Mouse (Mus musculus): ENCODE measurements at regions not wholly inside any gene's neighbourhood (a gene's known extent, or its start where the extent isn't known, plus 50 kb on each side); places are given as distances from the start of the nearest gene placed in this dataset.

DNA sequence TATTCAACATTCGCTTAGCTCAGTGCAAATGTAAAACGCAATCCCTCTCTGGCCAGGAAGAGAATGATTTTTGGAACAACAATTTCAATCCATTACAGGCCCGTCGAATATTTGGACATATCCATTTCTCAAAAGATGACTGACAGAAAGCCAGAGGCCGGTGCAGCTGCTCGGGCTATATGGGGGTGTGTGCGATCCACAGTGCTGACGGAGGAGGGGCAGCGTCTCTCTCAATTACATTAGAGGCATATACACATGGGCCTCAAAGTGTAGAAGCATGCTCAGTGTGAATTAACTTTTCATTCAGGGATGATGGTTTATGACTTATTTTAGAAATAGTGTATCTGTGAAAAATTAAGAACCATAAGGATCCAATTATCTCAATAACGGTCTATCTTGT lies 483.4 kb upstream of the Cdh4 start:
- TF ChIP-seq POLR2A (IDR thresholded peaks at IDR 0.05; ENCODE audit: extremely low read depth, insufficient read depth, low read length) (no peak), CTCF (IDR thresholded peaks at IDR 0.05; ENCODE audit: extremely low read depth, insufficient read depth, low read length) (no peak)
- peaks cover 3% of the 10 kb centered on the region; the same call in 1 of the 2 replicates for H3K4me1 ChIP-seq (ENCODE audit: control insufficient read depth, insufficient read depth, low read length)
- H3K27ac ChIP-seq (ENCODE audit: insufficient read depth, low read length), result no peak overlapping the region
- no peak overlapping the region for H3K4me3 ChIP-seq (ENCODE audit: insufficient read depth, low read length)

DNA sequence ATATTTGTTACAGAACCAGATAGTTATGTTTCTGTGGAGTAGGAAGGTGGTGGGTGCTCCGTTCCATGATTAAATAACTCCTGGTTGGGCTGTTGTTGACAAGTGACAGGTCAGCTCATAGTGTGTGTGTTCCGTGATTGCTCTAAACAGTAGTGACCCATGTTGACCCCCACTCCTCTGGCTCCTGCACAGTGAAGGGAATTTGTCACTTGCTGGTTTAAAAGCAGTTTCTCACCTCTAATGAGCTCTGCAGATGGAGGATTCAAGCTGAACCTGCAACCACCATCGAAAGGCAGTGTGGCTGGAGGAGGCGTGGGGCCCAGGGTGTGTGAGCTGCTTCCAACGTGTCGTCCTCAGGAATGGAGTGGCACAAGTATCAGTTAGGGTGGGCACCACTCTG lies 482.6 kb upstream of the Cdh4 start:
- no peak overlapping the region for H3K27ac ChIP-seq (ENCODE audit: insufficient read depth, low read length)
- H3K4me1 ChIP-seq (ENCODE audit: control insufficient read depth, insufficient read depth, low read length), result no peaks in the 10 kb centered on the region
- no peak for TF ChIP-seq CTCF (IDR thresholded peaks at IDR 0.05; ENCODE audit: extremely low read depth, insufficient read depth, low read length)
- TF ChIP-seq POLR2A (IDR thresholded peaks at IDR 0.05; ENCODE audit: extremely low read depth, insufficient read depth, low read length), result no peak
- H3K4me3 ChIP-seq (ENCODE audit: insufficient read depth, low read length), result no peak overlapping the region

DNA sequence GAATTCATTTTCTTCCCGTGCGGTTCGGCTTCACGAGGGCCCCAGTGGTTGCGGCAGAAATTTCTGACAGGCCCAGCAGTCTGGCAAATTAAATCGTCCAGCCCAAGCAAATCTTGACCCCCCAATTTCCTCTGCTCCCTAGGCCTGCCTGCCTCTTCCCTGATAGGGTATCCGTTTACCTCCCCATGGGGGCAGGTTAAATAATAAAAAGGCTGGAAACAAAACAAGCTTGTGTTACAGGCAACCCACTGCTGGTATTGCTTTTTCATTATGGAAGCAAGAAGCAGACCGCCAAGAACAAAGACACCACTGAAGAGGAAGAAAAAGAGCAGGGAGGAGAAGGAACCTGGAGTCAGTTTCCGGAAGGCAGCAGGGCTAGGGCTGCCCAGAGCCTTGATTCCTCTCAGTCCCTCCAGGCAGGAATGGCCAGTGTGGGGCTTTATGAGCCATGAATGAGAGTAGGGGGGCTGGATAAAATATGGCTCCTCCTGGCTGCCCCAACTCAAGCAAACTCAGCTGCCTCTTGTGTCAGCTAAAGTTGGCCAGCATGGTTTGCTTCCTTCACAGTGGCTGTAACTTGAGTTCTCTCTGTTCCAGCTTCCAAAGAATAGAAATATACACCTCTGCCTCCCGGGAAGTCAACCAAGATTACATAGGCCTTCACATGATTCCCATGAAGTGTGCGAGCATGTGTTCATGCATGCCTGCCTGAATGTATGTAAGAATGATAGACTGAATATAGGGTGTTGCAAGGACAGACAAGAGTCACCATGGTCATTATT lies 474.5 kb upstream of the Cdh4 start:
- Histone ChIP-seq H3K4me3 (ENCODE audit: insufficient read depth, low read length) (no peak overlapping the region), H3K4me1 (ENCODE audit: control insufficient read depth, insufficient read depth, low read length) (no peaks in the 10 kb centered on the region), H3K27ac (ENCODE audit: insufficient read depth, low read length) (no peak overlapping the region)
- TF ChIP-seq POLR2A (IDR thresholded peaks at IDR 0.05; ENCODE audit: extremely low read depth, insufficient read depth, low read length) (no peak), CTCF (IDR thresholded peaks at IDR 0.05; ENCODE audit: extremely low read depth, insufficient read depth, low read length) (no peak)

DNA sequence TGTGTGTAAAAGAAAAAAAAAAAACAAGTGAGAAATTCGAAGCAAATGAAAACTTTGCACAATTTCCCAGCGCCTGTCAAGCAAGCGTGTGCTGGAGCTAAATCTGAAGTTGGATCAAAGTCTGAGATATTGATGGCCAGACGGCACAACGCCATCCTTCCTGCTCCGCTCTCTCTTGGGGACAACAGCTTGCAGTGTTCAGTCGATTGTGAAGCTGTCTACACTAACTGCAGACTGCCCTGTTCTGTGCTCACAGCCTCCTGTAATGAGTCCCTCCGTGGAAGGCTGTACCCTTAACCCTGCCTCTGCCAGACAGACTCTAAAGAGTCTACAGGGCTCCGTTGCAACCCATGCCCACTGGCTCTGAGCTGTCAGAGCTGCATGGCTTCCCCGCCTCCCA lies 472.5 kb upstream of the Cdh4 start:
- Histone ChIP-seq H3K27ac (ENCODE audit: insufficient read depth, low read length) (no peak overlapping the region), H3K4me3 (ENCODE audit: insufficient read depth, low read length) (no peak overlapping the region), H3K4me1 (ENCODE audit: control insufficient read depth, insufficient read depth, low read length) (no peaks in the 10 kb centered on the region)
- TF ChIP-seq POLR2A (IDR thresholded peaks at IDR 0.05; ENCODE audit: extremely low read depth, insufficient read depth, low read length) (no peak), CTCF (IDR thresholded peaks at IDR 0.05; ENCODE audit: extremely low read depth, insufficient read depth, low read length) (no peak)

DNA sequence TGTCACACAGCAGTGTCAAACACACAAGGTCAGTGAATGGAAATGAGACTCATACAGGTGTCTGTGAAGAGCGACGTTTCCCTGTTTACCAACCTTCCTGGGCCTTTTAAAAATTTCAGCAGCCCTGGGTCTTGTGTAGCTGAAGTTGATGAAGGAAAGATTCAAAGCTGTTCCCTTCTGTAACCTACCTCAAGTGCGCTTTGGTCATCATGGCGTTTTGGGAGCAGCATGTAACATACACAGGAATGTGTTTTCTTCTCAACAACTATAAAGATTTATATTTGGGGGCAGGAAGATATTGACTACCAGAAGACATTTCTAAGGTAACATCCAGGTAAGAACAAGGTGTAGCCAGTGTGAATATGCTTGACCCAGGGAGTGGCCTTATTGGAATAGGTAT lies 466.9 kb upstream of the Cdh4 start:
- Histone ChIP-seq H3K4me1 (ENCODE audit: control insufficient read depth, insufficient read depth, low read length) (no peaks in the 10 kb centered on the region), H3K27ac (ENCODE audit: insufficient read depth, low read length) (no peak overlapping the region), H3K4me3 (ENCODE audit: insufficient read depth, low read length) (no peak overlapping the region)
- TF ChIP-seq CTCF (IDR thresholded peaks at IDR 0.05; ENCODE audit: extremely low read depth, insufficient read depth, low read length) (no peak), POLR2A (IDR thresholded peaks at IDR 0.05; ENCODE audit: extremely low read depth, insufficient read depth, low read length) (no peak)

DNA sequence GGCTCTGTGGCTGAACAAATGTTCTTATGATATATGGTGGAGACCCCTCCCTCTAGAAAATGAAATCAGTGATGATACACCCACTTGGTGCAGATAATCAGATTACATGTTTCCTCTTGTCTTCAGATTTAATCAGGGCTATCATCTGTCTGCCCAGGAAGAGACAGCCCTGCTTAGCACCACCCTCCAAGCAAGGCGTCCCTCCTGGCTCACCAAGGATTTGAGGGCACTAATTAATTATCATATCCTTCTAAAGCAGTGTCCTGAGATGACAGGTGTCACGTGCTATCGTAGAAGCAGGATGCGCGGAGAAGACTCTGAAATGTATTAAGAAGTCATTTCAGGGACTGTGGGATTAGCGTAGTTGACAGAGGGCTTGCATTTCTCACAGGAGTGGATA lies 466.2 kb upstream of the Cdh4 start:
- Histone ChIP-seq H3K27ac (ENCODE audit: insufficient read depth, low read length) (no peak overlapping the region), H3K4me1 (ENCODE audit: control insufficient read depth, insufficient read depth, low read length) (no peaks in the 10 kb centered on the region), H3K4me3 (ENCODE audit: insufficient read depth, low read length) (no peak overlapping the region)
- TF ChIP-seq POLR2A (IDR thresholded peaks at IDR 0.05; ENCODE audit: extremely low read depth, insufficient read depth, low read length) (no peak), CTCF (IDR thresholded peaks at IDR 0.05; ENCODE audit: extremely low read depth, insufficient read depth, low read length) (no peak)

DNA sequence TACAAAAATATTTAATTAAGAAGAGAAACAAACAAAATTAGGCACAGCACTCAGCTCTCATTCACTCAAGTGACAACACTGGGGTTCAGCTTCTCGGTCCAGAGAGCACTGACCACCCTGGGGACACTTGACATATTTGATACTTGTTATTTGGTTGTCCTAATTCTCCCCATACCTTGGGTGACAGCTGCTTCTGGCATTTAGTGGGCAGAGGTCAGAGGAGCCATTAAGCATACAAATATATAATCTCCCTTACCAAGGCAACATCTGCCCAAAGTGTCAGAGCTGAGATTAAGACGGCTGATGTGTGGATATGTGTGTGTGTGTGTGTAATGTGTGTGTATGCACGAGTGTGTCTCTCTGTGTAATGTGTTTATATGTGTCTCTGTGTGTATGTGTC lies 465.7 kb upstream of the Cdh4 start:
- Histone ChIP-seq H3K4me3 (ENCODE audit: insufficient read depth, low read length) (no peak overlapping the region), H3K4me1 (ENCODE audit: control insufficient read depth, insufficient read depth, low read length) (no peaks in the 10 kb centered on the region), H3K27ac (ENCODE audit: insufficient read depth, low read length) (no peak overlapping the region)
- no peak for TF ChIP-seq POLR2A (IDR thresholded peaks at IDR 0.05; ENCODE audit: extremely low read depth, insufficient read depth, low read length)
- TF ChIP-seq CTCF (IDR thresholded peaks at IDR 0.05; ENCODE audit: extremely low read depth, insufficient read depth, low read length), result no peak

DNA sequence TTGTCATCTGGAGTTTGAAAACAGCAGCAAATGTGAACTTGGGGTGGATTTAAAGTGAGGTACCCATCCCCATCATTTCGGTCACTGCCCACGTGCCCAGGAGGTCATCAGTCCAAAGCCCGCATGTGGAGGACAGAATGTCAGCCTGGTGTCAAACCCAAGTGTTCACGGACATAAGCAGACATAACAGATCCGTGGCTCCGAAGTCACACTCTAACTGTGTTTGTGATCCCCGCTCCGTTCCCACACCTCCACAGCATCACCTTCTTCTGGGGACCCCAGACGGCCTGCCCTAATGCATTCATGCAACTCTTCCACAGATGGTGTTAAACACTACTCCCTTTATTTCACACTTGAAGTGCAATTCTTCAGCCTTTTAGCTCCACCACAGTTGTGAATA lies 462.8 kb upstream of the Cdh4 start:
- no peak overlapping the region for H3K27ac ChIP-seq (ENCODE audit: insufficient read depth, low read length)
- no peaks in the 10 kb centered on the region for H3K4me1 ChIP-seq (ENCODE audit: control insufficient read depth, insufficient read depth, low read length)
- TF ChIP-seq POLR2A (IDR thresholded peaks at IDR 0.05; ENCODE audit: extremely low read depth, insufficient read depth, low read length), result no peak
- TF ChIP-seq CTCF (IDR thresholded peaks at IDR 0.05; ENCODE audit: extremely low read depth, insufficient read depth, low read length), result no peak
- no peak overlapping the region for H3K4me3 ChIP-seq (ENCODE audit: insufficient read depth, low read length)

DNA sequence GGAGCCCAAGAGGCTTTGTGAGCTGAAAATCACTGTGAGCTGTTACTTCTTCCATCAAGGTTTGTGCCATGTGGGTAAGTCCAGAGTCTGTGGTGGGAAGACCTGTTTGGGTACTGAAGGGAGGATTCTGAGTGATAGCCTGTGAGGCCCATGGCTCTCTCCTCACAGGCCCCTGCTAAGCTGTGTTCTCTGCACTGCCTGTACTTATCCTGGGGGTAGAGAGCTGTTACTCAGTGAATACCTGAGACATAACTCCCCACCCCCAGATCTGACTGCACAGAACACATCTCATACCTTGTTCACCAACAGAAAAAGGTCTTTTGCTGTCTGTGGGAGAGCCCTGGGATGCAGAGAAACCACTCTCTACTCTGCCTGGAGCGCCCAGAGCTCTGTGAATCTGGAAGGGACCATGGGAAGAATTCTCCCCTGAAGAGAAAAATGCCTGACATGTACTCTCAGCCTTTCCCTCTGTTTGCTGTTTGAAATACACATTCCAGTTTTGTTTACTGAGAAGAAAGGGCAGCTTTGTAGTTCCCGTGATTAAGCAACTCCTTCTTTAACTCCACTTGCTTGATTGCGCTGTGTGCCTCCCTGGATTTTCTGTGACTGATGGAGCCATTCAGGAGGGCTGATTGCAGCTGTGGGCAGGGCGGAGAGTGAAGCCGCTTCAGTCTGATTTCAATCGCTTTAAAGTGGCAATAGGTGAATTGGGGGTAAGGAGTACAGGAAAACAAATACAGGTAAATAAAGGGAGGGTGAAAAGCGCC lies 460.3 kb upstream of the Cdh4 start:
- TF ChIP-seq POLR2A (IDR thresholded peaks at IDR 0.05; ENCODE audit: extremely low read depth, insufficient read depth, low read length), result no peak
- TF ChIP-seq CTCF (IDR thresholded peaks at IDR 0.05; ENCODE audit: extremely low read depth, insufficient read depth, low read length), result no peak
- Histone ChIP-seq H3K4me3 (ENCODE audit: insufficient read depth, low read length) (no peak overlapping the region), H3K4me1 (ENCODE audit: control insufficient read depth, insufficient read depth, low read length) (no peaks in the 10 kb centered on the region), H3K27ac (ENCODE audit: insufficient read depth, low read length) (no peak overlapping the region)

DNA sequence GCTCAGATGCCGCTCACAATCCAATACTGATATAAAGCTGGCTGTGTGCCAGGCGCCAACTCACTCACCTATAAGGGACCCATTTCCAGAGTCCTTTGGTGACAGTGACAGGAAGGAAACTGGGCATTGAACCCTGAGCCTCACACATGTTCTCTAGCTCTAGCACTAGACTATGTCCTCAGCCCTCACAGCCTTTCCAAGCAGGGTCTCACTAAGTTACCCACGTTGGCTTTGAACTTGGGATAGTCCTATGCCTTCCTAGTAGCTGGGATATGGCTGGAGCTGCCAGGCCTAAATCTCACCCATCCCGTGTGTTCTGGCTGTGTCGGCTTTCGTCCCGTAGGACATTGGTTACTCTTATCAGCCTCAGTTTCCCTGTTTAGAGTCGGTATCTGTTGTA lies 458.4 kb upstream of the Cdh4 start:
- TF ChIP-seq CTCF (IDR thresholded peaks at IDR 0.05; ENCODE audit: extremely low read depth, insufficient read depth, low read length), result no peak
- TF ChIP-seq POLR2A (IDR thresholded peaks at IDR 0.05; ENCODE audit: extremely low read depth, insufficient read depth, low read length), result no peak
- Histone ChIP-seq H3K4me1 (ENCODE audit: control insufficient read depth, insufficient read depth, low read length) (no peaks in the 10 kb centered on the region), H3K4me3 (ENCODE audit: insufficient read depth, low read length) (no peak overlapping the region), H3K27ac (ENCODE audit: insufficient read depth, low read length) (no peak overlapping the region)
